Mouse (Mus musculus) gastrocnemius, postnatal 14 days (tissue): ENCODE results near the gene Nek6. TPM values are rescaled to one million over a fixed set of nuclear protein-coding genes. Genes with fewer than 3 reads are reported as not detected.

ENCODE experiments used
- DNase-seq: peaks from one replicate; pipeline ENCODE4 v3.0.0; 2021; ENCODE audit warnings: mixed read lengths
- intact Hi-C: fragments of 180-260 bp; cut with DNase I; formaldehyde crosslinking; loops from one replicate; pipeline ENCODE4 v1.15.1; 2025; ENCODE audit warnings: low total_unique reads
- long read RNA-seq, 2 experiments: library from polyadenylated mRNA; stranded (forward); transcript quantifications; one replicate each; pipeline ENCODE4 v2.0.0; 2021
- total RNA-seq, 2 experiments: library from RNA; stranded (reverse); gene quantifications; 2 replicates each; pipeline ENCODE4 v1.2.3; 2021

Nek6 gene
- total RNA-seq = 10 to 100 TPM; 15.4 to 16.6 TPM
- long read RNA-seq, experiment 1, full-length matches to known transcripts = 21 of 25 reads
- long read RNA-seq, experiment 1, partial matches to known transcripts = 2 of 25 reads
- long read RNA-seq, experiment 1, other reads (novel, unspliced or antisense) = 2 of 25 reads
- long read RNA-seq, experiment 2, full-length matches to known transcripts = 20 of 29 reads
- long read RNA-seq, experiment 2, partial matches to known transcripts = 2 of 29 reads
- long read RNA-seq, experiment 2, other reads (novel, unspliced or antisense) = 7 of 29 reads

DNA sequence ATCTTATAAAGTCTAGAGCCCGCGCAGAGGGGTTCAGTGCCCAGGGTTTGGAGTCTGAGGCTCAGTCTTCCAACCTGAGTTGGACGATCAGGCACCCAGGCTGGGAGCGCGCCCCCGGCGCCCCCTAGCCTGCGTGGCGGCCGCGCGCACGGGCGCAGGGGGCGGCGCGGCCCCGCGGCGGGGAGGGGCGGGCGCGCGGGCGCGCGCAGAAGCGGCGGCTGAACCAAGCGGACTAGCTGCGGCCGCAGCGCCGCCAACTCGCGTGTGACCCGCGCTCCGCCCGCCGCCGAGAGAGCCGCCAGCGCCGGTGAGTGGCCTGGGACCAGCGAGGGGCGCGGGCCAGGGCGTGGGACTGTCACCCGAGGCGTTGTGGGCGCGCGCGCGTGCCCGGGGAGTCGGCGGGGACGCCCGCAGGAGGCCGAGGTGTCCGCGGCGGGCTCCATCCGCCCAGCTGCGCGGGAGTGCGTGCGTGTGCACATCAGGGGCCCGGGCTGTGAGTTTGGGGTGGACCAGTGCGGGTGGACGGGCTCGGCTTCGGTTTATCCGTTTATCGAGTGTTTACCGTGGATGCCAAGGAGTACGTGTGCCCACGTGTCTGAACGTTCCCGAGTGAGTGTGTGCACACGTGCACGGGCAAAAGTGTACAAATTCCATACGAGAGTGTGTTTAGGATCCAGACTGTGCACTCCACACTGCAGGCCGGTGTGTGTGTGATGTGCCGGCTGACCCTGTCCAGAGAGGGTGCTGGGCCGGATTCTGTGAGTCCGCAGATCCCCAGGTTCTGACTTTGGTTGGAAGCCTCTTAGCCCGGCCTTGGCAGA, at the start of gene Nek6:
Gene Nek6 (plus strand): TSS at position 157 of the 821 bp plus-strand sequence.
- intact Hi-C loops = no loop called here

DNA sequence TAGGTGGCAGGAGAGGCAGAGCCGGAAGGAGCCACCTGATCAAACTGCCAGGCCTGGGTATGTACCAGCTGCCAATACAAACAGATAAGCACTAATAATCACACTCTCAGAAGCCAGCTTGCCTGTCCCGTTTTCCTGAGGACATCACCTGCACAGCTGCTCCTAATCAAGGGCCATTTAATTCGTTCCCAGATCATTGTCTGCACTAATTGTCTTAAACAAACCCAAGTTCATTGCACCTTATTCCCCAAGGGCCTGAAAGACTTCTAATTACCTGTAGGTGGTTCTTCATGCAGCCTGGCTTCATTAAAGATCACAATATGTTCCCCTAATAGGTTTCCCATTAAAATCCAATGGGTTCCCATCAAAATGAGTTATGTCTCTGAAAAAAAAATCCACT, 49.1 kb upstream of the Nek6 start:
- intact Hi-C loops = no loop called here
- DNase-seq = no peak

More for the DNA sequence above, at the start of gene Nek6:
- DNase-seq = peak; percentile 71

- intact Hi-C loops = no loop called here
- DNase-seq = no peak
These were observed 42.6 kb upstream of the Nek6 start for GRCm38 (mm10) chr2:38468845-38469244.

DNA sequence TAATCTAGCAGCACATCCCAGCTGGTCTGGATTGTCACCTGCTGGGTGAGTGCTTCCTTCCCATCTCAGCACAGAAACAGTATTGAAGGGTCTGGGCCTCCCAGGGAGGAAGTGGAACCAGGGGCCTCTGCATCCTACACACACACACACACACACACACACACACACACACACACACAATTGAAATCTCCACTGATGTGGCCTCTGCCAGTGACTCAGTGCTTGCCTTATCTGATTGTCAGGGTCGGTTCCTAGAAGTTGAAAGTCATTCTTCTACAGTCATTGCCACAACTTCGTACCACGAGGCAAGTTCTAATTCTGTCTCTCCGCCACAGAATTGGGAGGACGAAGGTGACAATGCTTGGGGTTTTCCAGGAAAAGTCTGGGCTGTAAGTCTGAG, 39.7 kb upstream of the Nek6 start:
- no peak for DNase-seq
- intact Hi-C loops = no loop called here

GRCm38 (mm10) chr2:38472829-38473228, 38.6 kb upstream of the Nek6 start:
- DNase-seq = no peak
- intact Hi-C loops = no loop called here

DNA sequence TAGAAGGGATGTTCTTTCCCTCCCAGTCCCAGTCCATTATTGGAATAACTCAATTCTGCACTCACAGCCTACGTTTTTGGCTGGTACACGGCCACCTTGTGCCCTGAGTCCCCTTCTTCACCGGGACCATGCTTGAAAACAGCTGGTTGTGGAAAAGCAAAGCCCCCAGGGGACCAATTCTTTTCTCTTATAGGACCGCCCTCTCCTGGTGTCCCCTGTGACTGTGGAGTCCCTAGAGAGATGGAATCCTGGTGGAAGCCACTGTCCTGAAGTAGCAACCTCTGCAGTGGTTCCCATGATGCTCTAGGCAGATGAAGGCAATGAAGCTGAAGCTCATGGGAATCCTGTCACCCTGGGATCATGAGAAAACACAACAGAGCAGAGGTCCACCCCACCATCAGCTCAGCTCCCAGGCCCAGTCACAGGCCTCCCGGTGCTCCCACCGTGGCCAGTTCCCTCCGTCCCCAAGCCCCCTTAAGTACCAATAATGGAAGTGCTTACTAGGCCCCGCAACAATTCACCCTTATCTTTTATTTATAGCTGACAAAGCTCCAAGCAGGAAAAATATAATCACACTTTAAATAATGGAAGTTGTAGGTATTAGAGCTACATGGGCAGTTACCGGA, 34.5 kb upstream of the Nek6 start:
- intact Hi-C loops = no loop called here
- DNase-seq = no peak

- DNase-seq = no peak
- intact Hi-C loops = no loop called here
These were observed 34.0 kb upstream of the Nek6 start for GRCm38 (mm10) chr2:38477497-38477873.

- intact Hi-C loops = no loop called here
- no peak for DNase-seq
These were observed 32.8 kb upstream of the Nek6 start for GRCm38 (mm10) chr2:38478683-38479082.

- intact Hi-C loops = no loop called here
These were observed 31.9 kb upstream of the Nek6 start for GRCm38 (mm10) chr2:38479541-38479940.

DNA sequence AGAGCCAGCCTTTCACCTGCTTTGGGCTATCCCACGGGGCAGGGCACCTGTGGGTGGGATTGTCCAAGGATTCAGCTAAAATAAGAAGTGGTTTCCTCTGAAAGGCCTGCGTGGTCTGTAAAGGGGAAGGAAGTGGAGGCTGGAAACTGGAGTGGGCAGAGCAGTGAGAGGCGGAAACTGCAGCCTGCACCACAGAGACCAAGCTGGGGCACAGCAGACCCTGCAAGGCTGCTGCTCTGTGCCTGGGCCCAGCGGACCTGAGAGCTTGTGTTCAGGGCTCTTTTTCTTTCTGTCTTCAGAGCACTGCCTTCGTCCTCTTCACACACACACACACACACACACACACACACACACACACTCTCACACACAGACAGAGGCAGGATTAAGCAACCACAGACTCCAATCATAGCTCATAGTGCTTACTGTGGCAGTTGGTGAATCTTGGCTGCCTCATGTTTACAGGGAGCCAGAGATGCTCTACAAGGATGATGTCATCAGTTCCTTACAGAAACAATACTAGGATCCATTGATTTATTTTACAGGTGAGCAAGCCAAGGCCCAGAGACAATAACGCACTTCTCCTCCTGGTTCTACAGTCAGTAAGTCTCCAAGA, 30.2 kb upstream of the Nek6 start:
- DNase-seq = peak; percentile 14
- intact Hi-C loops = no loop called here

More at GRCm38 (mm10) chr2:38479541-38479940, 31.9 kb upstream of the Nek6 start:
- DNase-seq = no peak

- intact Hi-C loops = no loop called here
- DNase-seq = no peak
These were observed 29.3 kb upstream of the Nek6 start for GRCm38 (mm10) chr2:38482122-38482521.

GRCm38 (mm10) chr2:38483058-38483704, 28.3 kb upstream of the Nek6 start:
- DNase-seq = no peak

GRCm38 (mm10) chr2:38484556-38484955, 26.9 kb upstream of the Nek6 start:
- DNase-seq = no peak
- intact Hi-C loops = no loop called here

More at GRCm38 (mm10) chr2:38483058-38483704, 28.3 kb upstream of the Nek6 start:
- intact Hi-C loops = no loop called here

- intact Hi-C loops = no loop called here
These were observed 26.0 kb upstream of the Nek6 start for GRCm38 (mm10) chr2:38485409-38485808.

GRCm38 (mm10) chr2:38485957-38486931, 25.2 kb upstream of the Nek6 start:
- intact Hi-C loops = no loop called here
- peak; percentile 67 for DNase-seq

More at GRCm38 (mm10) chr2:38485409-38485808, 26.0 kb upstream of the Nek6 start:
- no peak for DNase-seq

GRCm38 (mm10) chr2:38497594-38497993, 13.8 kb upstream of the Nek6 start:
- intact Hi-C loops = no loop called here
- no peak for DNase-seq

DNA sequence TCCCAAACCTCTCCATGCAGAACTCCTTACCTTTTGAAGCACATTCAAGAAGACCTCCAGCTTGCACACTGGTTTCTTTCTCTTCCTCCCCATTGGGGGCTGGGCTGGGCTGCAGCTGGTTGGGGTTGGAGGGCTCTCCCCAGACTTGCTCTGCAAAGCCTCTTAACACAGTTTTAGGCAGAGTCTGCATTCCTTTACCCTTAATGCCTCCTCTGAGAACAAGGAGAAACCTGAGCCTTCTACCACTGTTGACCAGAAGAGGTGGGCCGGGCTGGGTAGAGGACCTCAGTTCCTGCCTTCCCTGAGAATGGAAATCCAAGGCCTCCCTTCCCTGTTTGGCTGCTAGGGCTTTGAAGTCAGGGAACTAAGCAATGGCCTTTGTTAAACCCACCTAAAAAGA, 9.8 kb upstream of the Nek6 start:
- intact Hi-C loops = loop anchor here (10.0 kb wide), 1 partner anchor 67 kb away; no protein-coding TSS in a partner anchor

GRCm38 (mm10) chr2:38502123-38502522, 9.3 kb upstream of the Nek6 start:
- DNase-seq = no peak
- intact Hi-C loops = loop anchor here (10.0 kb wide), 1 partner anchor 67 kb away; no protein-coding TSS in a partner anchor

More for the DNA sequence above, 9.8 kb upstream of the Nek6 start:
- no peak for DNase-seq
